Mouse (Mus musculus) forebrain, embryonic 16.5 days (tissue): ENCODE results near the gene Emc9. TPM values are rescaled to one million over a fixed set of nuclear protein-coding genes. Genes with fewer than 3 reads are reported as not detected.
A peak's percentile ranks its signal among the peaks of the same experiment; 100 is the strongest.

Experiments
- ATAC-seq: fragments of 200-750 bp; cut with Nextera tagmentation; 2 replicates; pipeline ENCODE4 v1.8.0; 2017; ENCODE audit warnings: mild to moderate bottlenecking, moderate library complexity
- H3K27ac ChIP-seq: fragments of 300-500 bp; sonication (generic); 2 replicates; pipeline ENCODE4 v1.5.1; 2014; ENCODE audit warnings: low read length, control low read depth
- H3K27me3 ChIP-seq: fragments of 300-500 bp; sonication (generic); replicated peaks from 2 replicates; pipeline ENCODE4 v1.6.1; 2014; ENCODE audit warnings: low read length; ENCODE audit not compliant: control insufficient read depth, insufficient read depth
- H3K36me3 ChIP-seq: fragments of 300-500 bp; sonication (generic); 2 replicates; pipeline ENCODE4 v1.6.1; 2014; ENCODE audit not compliant: control insufficient read depth, insufficient read depth
- H3K4me1 ChIP-seq: fragments of 300-500 bp; sonication (generic); replicated peaks from 2 replicates; pipeline ENCODE4 v1.6.1; 2014; ENCODE audit warnings: low read length; ENCODE audit not compliant: control insufficient read depth, insufficient read depth
- H3K4me2 ChIP-seq: fragments of 300-500 bp; sonication (generic); 2 replicates; pipeline ENCODE4 v1.6.1; 2014; ENCODE audit warnings: mild to moderate bottlenecking, low read length, control low read depth
- H3K4me3 ChIP-seq: fragments of 300-500 bp; sonication (generic); replicated peaks from 2 replicates; pipeline ENCODE4 v1.5.1; 2014; ENCODE audit warnings: mild to moderate bottlenecking, low read length, control low read depth
- H3K9ac ChIP-seq: fragments of 300-500 bp; sonication (generic); replicated peaks from 2 replicates; pipeline ENCODE4 v1.6.1; 2014; ENCODE audit warnings: low read depth, low read length, control low read depth
- H3K9me3 ChIP-seq: fragments of 300-500 bp; sonication (generic); 2 replicates; pipeline ENCODE4 v1.6.1; 2016; ENCODE audit warnings: low read length; ENCODE audit not compliant: control insufficient read depth
- WGBS: fragments of 180-500 bp; shearing (Covaris S2); extraction: QIAGEN DNeasy Blood & Tissue Kit; methylation state at CpG from one replicate; pipeline ENCODE4 v1.1.7; 2014; 5-methylcytosine and 5-hydroxymethylcytosine counted together
- polyA plus RNA-seq: library from polyadenylated mRNA; unstranded; fragments of >200 nt; fragmentation: Nextera tagmentation; extraction: Ambion mirVana; gene quantifications from 2 replicates; pipeline ENCODE4 v1.2.1, GENCODE M21; 2015

The Emc9 gene
- polyA plus RNA-seq, 1 experiment from 2014 or later = 23.4 TPM

DNA sequence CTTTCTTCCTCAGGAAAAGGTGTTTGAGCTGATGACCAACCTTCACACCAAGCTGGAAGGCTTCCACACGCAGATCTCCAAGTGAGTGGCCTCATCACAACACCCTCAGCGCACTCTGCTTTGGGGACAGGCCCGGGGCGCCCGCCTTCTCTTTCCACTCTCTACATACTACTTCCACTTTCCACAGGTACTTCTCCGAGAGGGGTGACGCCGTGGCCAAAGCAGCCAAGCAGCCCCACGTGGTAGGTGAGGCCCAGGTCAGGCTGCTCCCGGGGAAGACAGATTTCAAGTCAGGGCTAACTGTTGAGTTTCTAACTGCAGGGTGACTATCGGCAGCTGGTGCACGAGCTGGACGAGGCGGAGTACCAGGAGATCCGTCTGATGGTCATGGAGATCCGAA, 4.4 kb downstream of the Emc9 start:
- H3K4me3 ChIP-seq = no peak overlapping the region
- H3K36me3 ChIP-seq = no peaks in the 10 kb centered on the region
- WGBS = 96% methylated on average over 16 of the region's 16 CpGs
- H3K4me1 ChIP-seq = peaks cover 24% of the 10 kb centered on the region
- no peak overlapping the region for H3K4me2 ChIP-seq
- no peak overlapping the region for H3K9ac ChIP-seq
- no peaks in the 10 kb centered on the region for H3K9me3 ChIP-seq
- H3K27me3 ChIP-seq = no peaks in the 10 kb centered on the region
- ATAC-seq = no peak
- H3K27ac ChIP-seq = no peak overlapping the region

GRCm38 (mm10) chr14:55579511-55580496, 5.3 kb downstream of the Emc9 start:
- ATAC-seq = no peak
- 87% methylated on average over 23 of the region's 23 CpGs for WGBS

DNA sequence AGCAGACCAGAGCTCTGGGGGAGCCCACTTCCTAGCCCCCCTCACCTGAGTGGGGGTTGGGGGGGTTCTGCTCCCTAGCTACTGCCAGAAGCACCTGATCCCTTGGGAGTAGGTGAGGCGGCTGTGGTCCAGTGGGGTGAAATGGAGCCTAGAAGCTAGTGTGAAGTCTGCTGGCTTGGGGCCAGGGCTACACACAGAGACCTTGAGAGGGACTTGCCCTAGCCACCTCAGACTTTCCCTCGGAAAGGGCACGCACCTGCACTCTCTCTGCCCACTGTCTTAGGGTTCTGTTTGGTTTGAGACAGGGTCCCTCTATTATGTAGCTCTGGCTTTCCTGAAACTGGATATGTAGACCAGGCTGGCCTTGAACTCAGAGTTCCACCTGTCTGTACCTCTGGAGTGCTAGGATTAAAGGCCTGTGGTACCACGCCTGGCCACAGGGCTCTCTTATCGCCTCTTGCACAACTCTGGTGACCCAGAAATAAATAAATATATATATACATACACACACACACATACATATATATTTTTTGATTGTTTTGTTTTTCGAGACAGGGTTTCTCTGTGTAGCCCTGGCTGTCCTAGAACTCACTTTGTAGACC, 6.3 kb downstream of the Emc9 start:
- WGBS = 30% methylated on average over 6 of the region's 6 CpGs
- Histone ChIP-seq H3K27ac (peak overlapping the region; percentile 94), H3K9me3 (no peaks in the 10 kb centered on the region), H3K4me2 (peak overlapping the region; percentile 90), H3K4me1 (peaks cover 15% of the 10 kb centered on the region), H3K9ac (peak overlapping the region; percentile 93), H3K4me3 (peak overlapping the region; percentile 84), H3K36me3 (no peaks in the 10 kb centered on the region), H3K27me3 (no peaks in the 10 kb centered on the region)
- no peak; the same call in 1 of the 2 replicates for ATAC-seq

More at GRCm38 (mm10) chr14:55579511-55580496, 5.3 kb downstream of the Emc9 start:
- no peaks in the 10 kb centered on the region for H3K27me3 ChIP-seq
- H3K9ac ChIP-seq = no peak overlapping the region
- H3K4me1 ChIP-seq = peaks cover 19% of the 10 kb centered on the region
- H3K4me3 ChIP-seq = no peak overlapping the region
- H3K36me3 ChIP-seq = no peaks in the 10 kb centered on the region
- H3K27ac ChIP-seq = no peak overlapping the region
- H3K4me2 ChIP-seq = no peak overlapping the region
- no peaks in the 10 kb centered on the region for H3K9me3 ChIP-seq

GRCm38 (mm10) chr14:55577871-55578667, 7.0 kb downstream of the Emc9 start, which contains the start of gene Psme1:
Psme1 (plus strand) TSS chr14:55578123.
- Histone ChIP-seq H3K9ac (peak within 1 kb of the TSS; percentile 93), H3K27ac (peak within 1 kb of the TSS; percentile 94), H3K4me3 (peak within 1 kb of the TSS; percentile 84), H3K36me3 (no peaks in the 10 kb centered on the region), H3K4me1 (peaks cover 15% of the 10 kb centered on the region), H3K4me2 (peak within 1 kb of the TSS; percentile 90), H3K27me3 (no peaks in the 10 kb centered on the region), H3K9me3 (no peaks in the 10 kb centered on the region)
- ATAC-seq = peak; percentile 96
- WGBS = 0% methylated on average over 29 of the region's 32 CpGs

- Histone ChIP-seq H3K4me2 (no peak overlapping the region), H3K4me1 (peaks cover 15% of the 10 kb centered on the region), H3K27ac (no peak overlapping the region), H3K9ac (no peak overlapping the region), H3K4me3 (no peak overlapping the region), H3K36me3 (no peaks in the 10 kb centered on the region), H3K27me3 (no peaks in the 10 kb centered on the region), H3K9me3 (no peaks in the 10 kb centered on the region)
- no peak for ATAC-seq
- WGBS = 76% methylated on average over 16 of the region's 16 CpGs
These were observed 8.7 kb downstream of the Emc9 start for GRCm38 (mm10) chr14:55576376-55576775.

GRCm38 (mm10) chr14:55575711-55576110, 9.4 kb downstream of the Emc9 start:
- no peak overlapping the region for H3K27ac ChIP-seq
- no peak for ATAC-seq
- H3K4me2 ChIP-seq = no peak overlapping the region
- H3K9ac ChIP-seq = no peak overlapping the region
- H3K9me3 ChIP-seq = no peaks in the 10 kb centered on the region
- no peaks in the 10 kb centered on the region for H3K27me3 ChIP-seq
- no peak overlapping the region for H3K4me3 ChIP-seq
- H3K4me1 ChIP-seq = peaks cover 15% of the 10 kb centered on the region
- no peaks in the 10 kb centered on the region for H3K36me3 ChIP-seq
- WGBS = 86% methylated on average over 13 of the region's 13 CpGs

- Histone ChIP-seq H3K9me3 (no peaks in the 10 kb centered on the region), H3K4me1 (peaks cover 15% of the 10 kb centered on the region), H3K9ac (no peak within 1 kb of the TSS), H3K27me3 (no peaks in the 10 kb centered on the region), H3K27ac (no peak within 1 kb of the TSS), H3K36me3 (no peaks in the 10 kb centered on the region), H3K4me3 (no peak within 1 kb of the TSS), H3K4me2 (no peak within 1 kb of the TSS)
- ATAC-seq = no peak
- WGBS = 80% methylated on average over 7 of the region's 8 CpGs
These were observed 9.8 kb downstream of the Emc9 start, which contains the start of gene Fitm1 for GRCm38 (mm10) chr14:55575302-55575701. Fitm1 (plus strand) TSS chr14:55575617.

GRCm38 (mm10) chr14:55571760-55572159, 13.3 kb downstream of the Emc9 start:
- no peak for ATAC-seq
- no peak overlapping the region for H3K27ac ChIP-seq
- H3K36me3 ChIP-seq = peaks cover 22% of the 10 kb centered on the region
- no peak overlapping the region for H3K4me2 ChIP-seq
- no peaks in the 10 kb centered on the region for H3K4me1 ChIP-seq
- H3K9ac ChIP-seq = no peak overlapping the region
- no peak overlapping the region for H3K4me3 ChIP-seq
- no peaks in the 10 kb centered on the region for H3K9me3 ChIP-seq
- no peaks in the 10 kb centered on the region for H3K27me3 ChIP-seq

- peaks cover 30% of the 10 kb centered on the region for H3K36me3 ChIP-seq
- no peaks in the 10 kb centered on the region for H3K4me1 ChIP-seq
- no peaks in the 10 kb centered on the region for H3K27me3 ChIP-seq
- no peak for ATAC-seq
- H3K9me3 ChIP-seq = no peaks in the 10 kb centered on the region
- H3K4me2 ChIP-seq = no peak overlapping the region
- no peak overlapping the region for H3K9ac ChIP-seq
- 91% methylated on average over 2 of the region's 2 CpGs for WGBS
- H3K4me3 ChIP-seq = no peak overlapping the region
- no peak overlapping the region for H3K27ac ChIP-seq
These were observed 14.5 kb downstream of the Emc9 start for GRCm38 (mm10) chr14:55570588-55570987.
